8 mouse cellular contexts compared by ENCODE assay signal in genomic region chr4:133240490-133240921, GRCm38 (mm10). TPM values are rescaled to one million over a fixed set of nuclear protein-coding genes. Genes with fewer than 3 reads are reported as not detected.
DNase-seq lines count a peak whose midpoint lies in the region; ATAC-seq and TF ChIP-seq lines count a peak whose summit lies in the region.

Map3k6 (plus strand) TSS chr4:133240818.

- peak within 1 kb of the TSS; percentile 77 for H3K27ac ChIP-seq in lung, embryonic 14.5 days (ENCODE audit: low read depth)
- peak within 1 kb of the TSS; percentile 21; the same call in 1 of the 2 replicates for H3K27ac ChIP-seq in olfactory bulb, adult 2 months (ENCODE audit: insufficient read depth, low read depth, low read length)

- 5% methylated on average over 16 of the region's 16 CpGs for WGBS in lung, embryonic 14.5 days
- whole genome bisulfite sequencing in olfactory bulb, adult 2 months = 31% methylated on average over 16 of the region's 16 CpGs

- ATAC-seq in lung, embryonic 14.5 days (ENCODE audit: insufficient read depth) = peak; percentile 50; the same call in 1 of the 2 replicates

- intact Hi-C loops in left cerebral cortex, postnatal 36 days (cut with DNase I) = no loop called here

- H3K9ac ChIP-seq in lung, embryonic 14.5 days = peak within 1 kb of the TSS; percentile 65

- peak within 1 kb of the TSS; percentile 59 for H3K4me3 ChIP-seq in lung, embryonic 14.5 days (ENCODE audit: low read depth, low read length)
- peak within 1 kb of the TSS; percentile 71 for H3K4me3 ChIP-seq in olfactory bulb, adult 2 months (ENCODE audit: insufficient read depth, low read depth, low read length)

- H3K36me3 ChIP-seq in lung, embryonic 14.5 days (ENCODE audit: insufficient read depth) = no peaks in the 10 kb centered on the region

- H3K4me1 ChIP-seq in lung, embryonic 14.5 days (ENCODE audit: insufficient read depth) = peaks cover 4% of the 10 kb centered on the region; the same call in 1 of the 2 replicates
- peaks cover 8% of the 10 kb centered on the region for H3K4me1 ChIP-seq in olfactory bulb, adult 2 months (ENCODE audit: control insufficient read depth, insufficient read depth, low read length)

- H3K9me3 ChIP-seq in lung, embryonic 14.5 days (ENCODE audit: low read depth, low read length) = no peaks in the 10 kb centered on the region; the same call in 1 of the 2 replicates

- H3K4me2 ChIP-seq in lung, embryonic 14.5 days = peak within 1 kb of the TSS; percentile 97

- DNase-seq in left cerebral cortex, postnatal 36 days (ENCODE audit: low spot score in 2 of 2) = peak; percentile 26 to 37
- DNase-seq in left cerebral cortex, adult 18-20 months (ENCODE audit: low spot score in 2 of 2) = no peak
- peak; percentile 57 for DNase-seq in embryo, embryonic 10.5 days (ENCODE audit: low spot score)
- DNase-seq in heart, adult 11 months = peak; percentile 100
- peak; percentile 84 for DNase-seq in kidney, adult 18-20 months
- peak; percentile 72 for DNase-seq in lung, embryonic 14.5 days
- no peak for DNase-seq in left cerebral cortex, adult 11 months (ENCODE audit: low spot score)

- peaks cover 13% of the 10 kb centered on the region for H3K27me3 ChIP-seq in lung, embryonic 14.5 days (ENCODE audit: insufficient read depth, low read length)

- no peak for TF ChIP-seq CTCF in lung, embryonic 14.5 days (IDR thresholded peaks at IDR 0.05; ENCODE audit: low read depth)
- no peak for TF ChIP-seq CTCF in olfactory bulb, adult 2 months (IDR thresholded peaks at IDR 0.05; ENCODE audit: insufficient read depth, low read depth, low read length)

- TF ChIP-seq POLR2A in olfactory bulb, adult 2 months (IDR thresholded peaks at IDR 0.05; ENCODE audit: insufficient read depth, low read depth, low read length) = no peak

RNA-seq across cellular contexts. Expression of gene Map3k6, which starts in this region (rescaled TPM):
- 1 to 10 TPM; 6.8 to 8.1 TPM for total RNA-seq in left cerebral cortex, postnatal 36 days (2021)
- total RNA-seq in left cerebral cortex, adult 18-20 months (2021) = 1 to 10 TPM; 5.8 to 7.4 TPM
- 2.0 and 2.2 TPM in 2 replicates for polyA plus RNA-seq in lung, embryonic 14.5 days (2014; fragmentation: Nextera tagmentation; extraction: Ambion mirVana)
- not detected in 2 replicates for polyA plus RNA-seq in olfactory bulb, adult 2 months (2012; ENCODE audit: insufficient read depth, insufficient read length, low replicate concordance, missing spikeins)

Comparison
In these comparisons a context has a peak if more than half of its experiments do, and no peak if none do; other contexts are left out.
1. DNase-seq: peak in left cerebral cortex, postnatal 36 days (2 of 2), embryo, embryonic 10.5 days (single experiment), heart, adult 11 months (single experiment), kidney, adult 18-20 months (single experiment) and lung, embryonic 14.5 days (single experiment); none in left cerebral cortex, adult 18-20 months (0 of 2) and left cerebral cortex, adult 11 months (single experiment).